Mouse (Mus musculus): ENCODE measurements around the gene Rab3il1.
A peak's percentile ranks its signal among the peaks of the same experiment; 100 is the strongest.

The Rab3il1 gene

GRCm38 (mm10) chr19:10001206-10001969 is at the start of gene Rab3il1, which contains the start of gene Best1:
Gene Rab3il1 (plus strand): TSS chr19:10001669.
Gene Best1 (minus strand): TSS chr19:10001633.
- DNase-seq, result no peak

- no peak for DNase-seq
These were observed 49.1 kb upstream of the Rab3il1 start for GRCm38 (mm10) chr19:9952390-9952789.

GRCm38 (mm10) chr19:9952912-9953311 is 48.6 kb upstream of the Rab3il1 start:
- DNase-seq, result no peak

GRCm38 (mm10) chr19:9954055-9954810 is 47.2 kb upstream of the Rab3il1 start:
- peak; percentile 84 to 93 for DNase-seq

- peak; percentile 40 to 48 for DNase-seq
These were observed 46.7 kb upstream of the Rab3il1 start for GRCm38 (mm10) chr19:9954811-9955202.

GRCm38 (mm10) chr19:9955438-9955837 is 46.0 kb upstream of the Rab3il1 start:
- DNase-seq, result no peak

- no peak for DNase-seq
These were observed 44.7 kb upstream of the Rab3il1 start for GRCm38 (mm10) chr19:9956624-9957388.

- DNase-seq, result no peak
These were observed 43.5 kb upstream of the Rab3il1 start for GRCm38 (mm10) chr19:9957965-9958364.

- DNase-seq, result no peak
These were observed 40.7 kb upstream of the Rab3il1 start for GRCm38 (mm10) chr19:9960769-9961168.

GRCm38 (mm10) chr19:9964205-9964916 is 37.1 kb upstream of the Rab3il1 start:
- DNase-seq, result peak in 1 of 2 experiments; percentile 34

GRCm38 (mm10) chr19:9966096-9966867 is 35.2 kb upstream of the Rab3il1 start:
- DNase-seq, result no peak

- no peak for DNase-seq
These were observed 33.2 kb upstream of the Rab3il1 start for GRCm38 (mm10) chr19:9968081-9968787.

- peak in 1 of 2 experiments; percentile 44 for DNase-seq
These were observed 26.6 kb upstream of the Rab3il1 start for GRCm38 (mm10) chr19:9974853-9975252.

GRCm38 (mm10) chr19:9977085-9977484 is 24.4 kb upstream of the Rab3il1 start:
- peak; percentile 74 to 86 for DNase-seq

- peak; percentile 95 to 96 for DNase-seq
These were observed 23.0 kb upstream of the Rab3il1 start for GRCm38 (mm10) chr19:9978431-9978951.

- DNase-seq, result no peak
These were observed 22.3 kb upstream of the Rab3il1 start for GRCm38 (mm10) chr19:9979156-9979555.

GRCm38 (mm10) chr19:9980258-9980657 is 21.2 kb upstream of the Rab3il1 start, which contains the start of gene Fth1:
Gene Fth1 (plus strand): TSS chr19:9980598.
- no peak for DNase-seq

- no peak for DNase-seq
These were observed 19.8 kb upstream of the Rab3il1 start for GRCm38 (mm10) chr19:9981621-9982020.

GRCm38 (mm10) chr19:9982151-9982851 is 19.2 kb upstream of the Rab3il1 start:
- peak; percentile 97 for DNase-seq

All from kidney, postnatal 36 days (tissue).